Mouse (Mus musculus): Measurements from ENCODE around the gene Creb5.
A peak's percentile ranks its signal among the peaks of the same experiment; 100 is the strongest.

Gene Creb5

GRCm38 (mm10) chr6:53287038-53287561 lies at the start of gene Creb5:
Gene Creb5, plus strand, starts transcription at chr6:53287270.
- peak; percentile 96 for DNase-seq

- no peak for DNase-seq
Observed at GRCm38 (mm10) chr6:53259841-53260240, 27.2 kb upstream of the Creb5 start.

- DNase-seq, result no peak
Observed at GRCm38 (mm10) chr6:53262401-53262800, 24.7 kb upstream of the Creb5 start.

- DNase-seq, result peak; percentile 40
Observed at GRCm38 (mm10) chr6:53267036-53267435, 20.0 kb upstream of the Creb5 start.

- DNase-seq, result no peak
Observed at GRCm38 (mm10) chr6:53267732-53268505, 19.2 kb upstream of the Creb5 start.

- DNase-seq, result no peak
Observed at GRCm38 (mm10) chr6:53271216-53271615, 15.9 kb upstream of the Creb5 start.

- DNase-seq, result no peak
Observed at GRCm38 (mm10) chr6:53271636-53272035, 15.4 kb upstream of the Creb5 start.

- DNase-seq, result peak; percentile 54
Observed at GRCm38 (mm10) chr6:53286389-53287037, 557 bp upstream of the Creb5 start.

GRCm38 (mm10) chr6:53287562-53288381 lies 702 bp downstream of the Creb5 start:
- peak; percentile 65 for DNase-seq

GRCm38 (mm10) chr6:53288584-53289558 lies 1.8 kb downstream of the Creb5 start:
- DNase-seq, result no peak

- no peak for DNase-seq
Observed at GRCm38 (mm10) chr6:53289659-53290058, 2.6 kb downstream of the Creb5 start.

- peak; percentile 15 for DNase-seq
Observed at GRCm38 (mm10) chr6:53290215-53290990, 3.3 kb downstream of the Creb5 start.

GRCm38 (mm10) chr6:53292931-53293330 lies 5.9 kb downstream of the Creb5 start:
- no peak for DNase-seq

GRCm38 (mm10) chr6:53297851-53298250 lies 10.8 kb downstream of the Creb5 start:
- DNase-seq, result no peak

GRCm38 (mm10) chr6:53304201-53304600 lies 17.1 kb downstream of the Creb5 start:
- no peak for DNase-seq

GRCm38 (mm10) chr6:53306156-53306555 lies 19.1 kb downstream of the Creb5 start:
- no peak for DNase-seq

GRCm38 (mm10) chr6:53306710-53307109 lies 19.6 kb downstream of the Creb5 start:
- DNase-seq, result no peak

- no peak for DNase-seq
Observed at GRCm38 (mm10) chr6:53308684-53309083, 21.6 kb downstream of the Creb5 start.

- no peak for DNase-seq
Observed at GRCm38 (mm10) chr6:53313604-53314003, 26.5 kb downstream of the Creb5 start.

- DNase-seq, result no peak
Observed at GRCm38 (mm10) chr6:53314126-53314525, 27.1 kb downstream of the Creb5 start.

Data from lung, postnatal 10 days (tissue).